Mouse (Mus musculus) E14TG2a.4 (cell line): ENCODE measurements around the gene Cd72.

Experiments used
- NANOG ChIP-seq: IDR thresholded peaks from 2 replicates; pipeline ENCODE4 v1.6.1; 2014; ENCODE audit warnings: borderline replicate concordance, low read length, mixed read lengths
- POU5F1 ChIP-seq: IDR thresholded peaks from 2 replicates; pipeline ENCODE4 v1.6.1; 2014; ENCODE audit warnings: low read length, borderline replicate concordance

DNA sequence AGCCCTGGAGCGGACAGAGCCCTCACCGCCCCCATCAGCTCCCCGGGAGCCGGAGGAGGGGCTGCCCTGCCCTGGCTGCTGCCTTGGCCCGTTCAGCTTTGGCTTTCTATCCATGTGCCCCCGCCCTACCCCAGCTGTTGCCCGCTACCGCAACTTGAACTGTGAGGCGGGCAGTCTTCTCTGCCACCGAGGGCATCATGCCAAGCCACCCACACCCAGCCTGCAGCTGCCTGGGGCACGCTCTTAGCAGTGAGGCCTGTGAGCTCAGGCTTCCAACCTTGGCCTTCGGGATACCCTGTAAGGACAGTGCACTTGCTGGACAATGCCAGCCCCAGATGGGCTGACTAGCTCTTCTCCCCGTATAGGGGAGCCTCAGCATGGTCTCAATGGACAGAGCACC is 7.2 kb downstream of the Cd72 start:
- no peak for TF ChIP-seq POU5F1
- no peak for TF ChIP-seq NANOG
